Mouse (Mus musculus): ENCODE results near the gene Sars2.

DNA sequence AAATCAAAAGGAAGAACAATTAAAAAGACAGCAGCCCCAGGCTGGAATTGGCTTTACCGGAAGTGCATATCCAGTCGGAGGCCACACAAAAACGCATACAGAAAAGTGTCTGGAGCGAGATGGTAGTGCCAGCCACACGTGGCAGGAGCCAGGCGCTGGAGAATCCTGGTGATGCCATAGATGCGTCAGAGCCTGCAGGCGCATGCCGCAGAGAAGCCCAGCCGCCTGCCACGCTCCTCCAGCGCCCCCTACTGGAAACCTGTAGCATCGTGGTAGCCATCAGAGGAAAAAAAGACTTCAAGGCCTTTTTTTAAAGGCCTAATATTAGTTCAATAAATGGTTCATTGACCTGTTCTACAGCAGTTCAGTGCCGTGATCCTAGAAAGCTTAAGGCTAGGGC is 15.2 kb upstream of the Sars2 start:
- no peak for TF ChIP-seq POLR2A (IDR thresholded peaks at IDR 0.05; ENCODE audit: borderline replicate concordance, insufficient read depth, low read length)
- peak; percentile 85 for TF ChIP-seq CTCF (IDR thresholded peaks at IDR 0.05; ENCODE audit: borderline replicate concordance, insufficient read depth, low read depth, low read length)

Data from cerebellum, adult 2 months (tissue).